Mouse (Mus musculus) megakaryocyte progenitor cell, adult 5-6 weeks (primary cell): Measurements from ENCODE around the gene Ptprm. TPM values are rescaled to one million over a fixed set of nuclear protein-coding genes. Genes with fewer than 3 reads are reported as not detected.
A peak's percentile ranks its signal among the peaks of the same experiment; 100 is the strongest.

ENCODE experiments used
- ATAC-seq: replicated peaks from 2 replicates; pipeline ENCODE4 v1.8.0; 2016; ENCODE audit warnings: mild to moderate bottlenecking, moderate TSS enrichment, inconsistent platforms; ENCODE audit not compliant: poor library complexity
- total RNA-seq, 2 experiments: library from RNA; stranded (forward) in 1 of 2; stranded (reverse) in 1 of 2; fragments of 157-497, 149-512 nt in 1 of 2; fragments of 200-1000 nt in 1 of 2; gene quantifications; 2 replicates each; pipeline versions ENCODE4 v1.2.3 to v1.2.4; 2015 to 2017

Gene Ptprm
- total RNA-seq (2015), result 0.22 TPM in 2 replicates
- total RNA-seq (2017), result not detected in 2 replicates

DNA sequence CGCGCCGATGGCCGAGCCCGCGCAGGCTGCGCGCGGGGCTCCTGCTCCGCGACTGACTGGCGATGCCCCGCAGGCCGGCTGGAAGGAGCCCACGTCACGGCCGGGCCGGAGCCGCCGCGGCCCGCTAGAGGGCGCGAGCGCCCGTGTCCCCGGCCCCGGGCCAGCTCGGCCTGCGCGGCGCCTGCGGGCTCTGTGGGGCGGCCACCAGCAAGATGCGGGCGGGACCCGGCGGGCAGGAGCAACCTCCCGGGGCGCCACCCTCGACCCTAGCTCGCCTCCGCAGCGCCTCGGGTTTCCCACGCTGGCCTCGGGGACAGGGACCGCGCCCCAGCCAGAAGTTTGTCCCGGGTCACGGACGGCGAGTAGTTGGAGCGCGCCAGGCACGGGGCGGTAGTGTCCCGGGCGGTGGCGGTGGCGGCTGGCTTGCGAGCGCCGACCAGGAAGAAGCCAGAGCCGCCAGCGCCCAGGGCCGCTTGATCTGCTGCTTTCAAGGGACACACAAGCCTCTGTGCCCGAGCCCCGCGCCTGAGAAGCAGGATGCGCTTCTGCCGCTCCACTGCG, at the start of gene Ptprm:
TSS of gene Ptprm (minus strand) at position 7 of the 561 bp plus-strand sequence.
- peak; percentile 72 for ATAC-seq

- no peak for ATAC-seq
Measured at GRCm38 (mm10) chr17:67396205-67396604, 41.9 kb upstream of the Ptprm start.

- no peak for ATAC-seq
Measured at GRCm38 (mm10) chr17:67390851-67391250, 36.6 kb upstream of the Ptprm start.

- ATAC-seq, result no peak
Measured at GRCm38 (mm10) chr17:67388171-67388570, 33.9 kb upstream of the Ptprm start.

DNA sequence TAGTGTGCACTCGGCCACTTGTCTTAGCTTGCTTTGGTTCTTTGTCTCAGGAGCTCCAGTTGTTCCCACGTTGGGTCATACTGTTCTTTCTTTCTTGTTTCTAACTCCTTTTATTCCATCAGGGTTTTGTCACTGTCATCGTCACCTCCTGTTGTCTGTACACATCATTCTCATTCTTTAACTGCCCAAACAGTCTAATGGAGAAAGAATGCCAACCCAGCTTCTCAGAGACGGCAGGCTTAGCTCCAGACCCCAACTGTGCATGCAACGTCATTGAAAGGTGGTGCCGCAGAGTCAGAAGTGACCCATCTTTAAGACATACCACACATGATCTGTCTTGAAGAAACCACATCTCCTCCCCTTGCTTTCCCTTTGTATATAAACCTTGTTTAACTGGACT, 31.0 kb upstream of the Ptprm start:
- no peak for ATAC-seq

DNA sequence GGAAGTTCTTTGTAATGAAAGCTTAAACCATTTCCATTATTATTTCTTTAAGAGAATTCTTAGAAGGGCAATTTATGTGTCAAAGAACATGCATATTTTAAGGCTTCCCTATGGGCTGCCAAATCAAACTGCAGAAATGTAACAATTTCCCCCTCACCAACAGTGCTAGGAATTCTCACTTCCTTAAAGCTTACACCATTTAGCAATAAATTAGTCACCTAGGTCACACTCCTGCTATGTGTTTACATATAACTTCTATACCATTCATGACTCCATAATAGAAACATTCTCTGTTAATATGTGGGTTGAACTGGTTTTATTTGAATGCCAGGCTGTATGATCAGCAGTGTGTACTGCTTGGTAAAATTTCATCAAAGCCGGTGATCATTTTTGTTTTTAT, 29.4 kb upstream of the Ptprm start:
- peak; percentile 69 for ATAC-seq

DNA sequence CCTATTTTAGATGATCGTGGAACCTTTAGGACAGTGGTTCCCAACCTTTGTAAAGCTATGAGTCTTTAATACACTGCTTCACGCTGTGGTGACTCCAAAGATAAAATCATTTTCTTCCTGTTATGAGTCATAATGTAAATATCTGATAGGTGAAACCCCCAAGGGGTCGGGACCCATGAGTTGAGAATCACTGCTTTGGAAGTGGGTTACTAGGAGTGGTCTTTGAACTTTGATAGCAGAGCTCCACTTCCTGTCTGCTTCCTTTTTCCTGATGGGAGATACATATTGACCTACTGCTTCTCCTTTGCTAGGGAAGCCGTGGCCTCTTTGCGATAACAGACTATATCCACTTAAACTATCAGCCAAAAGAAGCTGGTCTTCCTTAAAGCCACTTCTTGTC, 27.4 kb upstream of the Ptprm start:
- ATAC-seq, result no peak

DNA sequence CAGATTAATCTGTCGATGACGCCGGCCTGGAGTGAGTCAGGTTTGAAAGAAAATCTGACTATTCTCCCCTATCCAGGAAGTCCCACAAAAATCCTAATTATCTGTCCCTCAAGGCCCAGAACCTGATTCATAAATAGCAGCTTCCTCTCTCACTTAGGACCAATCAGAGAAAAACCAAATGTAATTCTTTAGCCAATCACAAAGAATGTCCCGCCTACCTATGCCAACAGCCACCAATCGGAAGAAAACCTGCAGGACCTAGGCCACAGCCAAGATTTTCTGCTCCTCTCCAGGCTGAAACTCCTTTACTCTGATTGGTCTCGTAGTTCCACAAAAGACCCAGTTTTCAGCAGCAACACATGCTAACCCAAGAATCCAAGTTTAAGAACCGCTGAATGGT, 13.6 kb upstream of the Ptprm start:
- ATAC-seq, result no peak

DNA sequence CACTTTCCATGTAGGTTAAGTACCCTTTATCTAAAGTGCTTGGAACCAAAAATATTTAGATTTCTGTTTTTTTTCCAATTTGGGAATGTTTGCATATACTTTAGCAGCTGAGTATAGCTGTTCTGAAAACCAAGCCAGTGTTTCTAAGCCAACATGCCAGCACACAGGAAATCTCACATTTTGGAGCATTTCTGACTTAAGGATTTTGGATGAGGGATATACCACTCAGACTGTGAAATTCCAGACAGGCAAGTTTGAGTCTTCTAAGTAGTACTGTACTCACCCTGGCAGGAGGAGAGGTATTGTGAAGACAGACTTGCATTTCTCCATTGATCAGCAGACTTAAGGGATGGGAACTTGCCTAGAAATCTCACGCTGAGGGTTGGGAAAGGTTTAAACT, 10.2 kb upstream of the Ptprm start:
- ATAC-seq, result no peak

- no peak for ATAC-seq
Measured at GRCm38 (mm10) chr17:67363377-67364070, 9.3 kb upstream of the Ptprm start.

GRCm38 (mm10) chr17:67362131-67362530, 7.9 kb upstream of the Ptprm start:
- no peak for ATAC-seq

DNA sequence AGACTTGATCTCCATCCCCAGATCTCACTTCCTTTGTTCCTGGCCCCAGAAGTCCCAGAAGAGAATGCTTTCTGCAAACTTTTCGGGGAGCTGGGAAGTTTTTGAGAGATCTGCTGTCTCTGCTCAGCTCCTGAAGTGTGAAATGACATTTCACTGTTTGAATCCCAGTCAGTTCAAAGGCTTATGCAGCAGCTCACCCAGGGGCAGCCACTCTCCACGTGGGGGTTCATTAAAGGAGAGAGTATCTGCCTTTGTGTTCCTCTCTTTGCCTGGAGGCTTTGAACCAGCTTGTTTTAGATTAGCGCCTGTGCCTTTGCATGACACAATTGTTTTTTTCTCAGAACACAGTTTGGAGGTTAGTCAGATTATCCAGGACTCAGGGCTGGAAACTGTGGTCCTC, 6.3 kb upstream of the Ptprm start:
- ATAC-seq, result no peak

DNA sequence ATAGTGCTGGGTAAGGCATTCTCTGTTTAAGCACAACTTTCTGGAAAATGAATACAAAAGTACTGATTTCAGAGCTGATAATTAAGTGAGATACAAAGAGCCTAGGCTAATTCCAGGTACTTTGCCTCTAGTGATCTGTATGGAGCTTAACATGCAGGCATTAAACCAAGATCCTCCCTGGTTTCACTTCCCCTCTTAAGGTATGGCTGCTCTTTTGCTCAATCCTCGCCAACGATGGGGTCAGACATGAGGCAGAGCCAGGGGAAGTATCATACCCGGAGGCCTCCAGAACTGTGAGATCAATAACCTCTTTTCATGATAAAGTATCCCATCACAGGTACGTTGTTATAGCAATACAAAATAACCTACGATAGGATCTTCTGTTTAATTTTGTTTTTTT, 5.3 kb upstream of the Ptprm start:
- ATAC-seq, result peak; percentile 84

DNA sequence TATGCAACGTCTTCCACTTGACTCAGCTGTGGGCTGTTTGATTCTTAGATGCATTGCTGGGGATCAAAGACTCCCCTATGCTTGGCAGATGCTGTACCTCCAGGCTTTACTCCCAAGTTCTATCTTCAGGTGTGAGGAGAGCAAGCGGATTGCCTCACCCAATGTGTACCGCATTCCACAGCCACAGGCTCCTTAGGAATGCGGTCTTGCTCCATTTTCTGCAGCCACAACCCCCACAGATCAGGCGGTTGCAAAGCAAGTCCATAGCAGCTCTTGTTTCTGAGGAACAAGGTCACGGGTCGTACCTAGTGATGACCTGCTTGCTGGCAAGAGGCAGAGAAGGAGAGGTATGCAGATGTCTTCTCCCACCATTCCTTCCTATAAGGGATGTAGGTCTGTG, 4.3 kb upstream of the Ptprm start:
- ATAC-seq, result no peak

DNA sequence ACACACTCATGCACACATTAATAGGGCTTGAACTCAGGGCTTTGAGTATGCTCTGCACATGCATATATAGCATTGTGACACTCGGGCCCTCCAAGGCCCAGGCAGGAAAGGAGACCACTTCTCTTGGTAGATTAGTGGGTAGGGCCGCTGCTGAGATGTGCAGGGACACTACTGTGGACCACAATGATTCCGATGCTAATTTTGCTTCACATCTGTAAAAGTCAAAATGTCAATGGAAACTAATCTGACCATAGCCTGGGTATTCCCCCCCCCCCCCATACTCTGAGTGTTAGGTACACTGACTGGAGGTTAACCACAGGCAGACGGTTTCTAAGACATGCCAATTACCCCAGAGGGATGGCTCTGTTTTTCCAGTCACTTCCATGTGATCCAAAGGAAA, 2.9 kb upstream of the Ptprm start:
- no peak for ATAC-seq

- no peak for ATAC-seq
Measured at GRCm38 (mm10) chr17:67355251-67355650, 994 bp upstream of the Ptprm start.

GRCm38 (mm10) chr17:67353796-67354450, 334 bp downstream of the Ptprm start:
- ATAC-seq, result peak; percentile 14; the same call in 1 of the 2 replicates

DNA sequence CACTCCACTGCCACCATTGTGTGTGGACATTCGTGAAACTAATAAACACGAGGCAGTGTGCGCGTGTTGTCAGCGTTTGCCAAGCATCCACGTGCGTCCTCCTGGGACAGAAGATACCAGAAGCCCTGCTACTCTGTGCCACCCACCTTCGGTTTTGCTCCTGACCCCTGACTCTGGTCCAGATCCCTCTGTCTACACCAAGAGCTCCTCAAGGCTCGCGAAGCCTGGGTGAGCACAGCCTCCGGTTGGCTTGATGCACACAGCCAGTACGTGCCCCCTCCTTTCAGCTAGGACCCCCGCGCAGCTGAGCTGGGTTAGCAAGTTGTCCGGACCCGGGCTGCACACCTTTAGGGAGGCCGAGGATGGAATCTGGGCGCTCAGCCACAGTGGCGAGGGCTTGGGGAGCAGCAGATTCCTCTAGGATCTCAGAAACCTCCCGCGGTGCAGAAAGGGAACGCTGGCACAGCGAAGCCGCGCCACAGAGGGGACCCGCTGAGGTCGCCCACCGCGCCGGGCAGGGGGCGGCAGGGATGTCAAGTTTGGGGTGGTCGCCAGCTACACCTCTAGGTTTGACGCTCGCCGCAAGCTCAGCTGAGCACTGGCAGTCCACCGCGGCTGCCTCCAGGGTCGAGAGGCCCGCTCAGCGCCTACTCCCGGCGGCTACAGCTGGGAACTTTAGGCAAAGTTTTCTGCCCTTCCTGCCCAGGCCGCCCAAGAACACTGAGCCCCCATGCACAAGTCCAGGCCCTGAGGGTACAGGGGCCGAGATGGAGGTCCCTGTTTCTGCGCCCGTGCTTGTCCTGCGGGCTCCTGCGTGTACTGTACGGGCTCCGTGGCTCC, 1.1 kb downstream of the Ptprm start:
- ATAC-seq, result peak; percentile 28

- no peak for ATAC-seq
Measured at GRCm38 (mm10) chr17:67351423-67351822, 2.8 kb downstream of the Ptprm start.

GRCm38 (mm10) chr17:67350536-67350935, 3.7 kb downstream of the Ptprm start:
- no peak for ATAC-seq

- ATAC-seq, result no peak
Measured at GRCm38 (mm10) chr17:67349594-67349993, 4.7 kb downstream of the Ptprm start.
